Mouse (Mus musculus): Measurements from ENCODE around the gene Atg10.

Atg10 gene

DNA sequence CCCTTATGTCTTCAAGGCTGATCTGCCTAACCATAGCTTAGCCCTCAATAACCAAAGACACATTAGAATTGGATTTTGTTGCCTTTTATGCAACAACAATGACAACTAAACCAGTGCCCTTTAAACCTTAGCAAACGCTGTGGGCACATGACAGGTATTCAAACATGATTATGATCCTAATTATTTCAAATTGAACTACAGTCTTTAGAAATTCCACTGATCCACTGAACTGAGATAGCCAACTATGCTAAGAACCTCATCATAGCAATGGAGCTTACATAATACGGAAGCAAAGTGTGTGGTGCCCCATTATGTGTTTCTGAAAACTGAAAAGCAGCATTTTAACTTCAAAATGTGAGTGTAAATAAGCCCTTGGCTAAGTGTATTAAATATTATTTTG lies 191.9 kb downstream of the Atg10 start:
- ATAC-seq (ENCODE audit: low TSS enrichment) = no peak

DNA sequence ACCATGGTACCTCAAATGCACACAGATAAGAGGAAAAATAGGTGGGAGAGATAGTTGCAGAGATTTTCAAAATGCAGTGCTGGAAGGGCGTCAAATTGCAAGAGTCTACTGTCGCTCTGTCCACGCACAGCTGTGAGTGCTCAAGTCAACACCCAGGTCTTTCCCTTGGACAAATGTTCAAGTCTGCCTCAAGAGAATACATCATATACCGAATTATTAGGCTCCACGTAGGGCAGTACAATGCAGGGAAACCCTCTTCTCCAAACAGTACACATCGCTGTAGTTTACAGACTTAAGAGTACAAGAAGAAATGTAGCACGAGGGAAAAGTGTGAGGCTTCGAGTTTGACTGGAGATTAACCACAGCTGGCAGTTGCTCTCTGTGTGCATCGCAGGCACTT lies 200.3 kb downstream of the Atg10 start:
- ATAC-seq (ENCODE audit: low TSS enrichment) = no peak

DNA sequence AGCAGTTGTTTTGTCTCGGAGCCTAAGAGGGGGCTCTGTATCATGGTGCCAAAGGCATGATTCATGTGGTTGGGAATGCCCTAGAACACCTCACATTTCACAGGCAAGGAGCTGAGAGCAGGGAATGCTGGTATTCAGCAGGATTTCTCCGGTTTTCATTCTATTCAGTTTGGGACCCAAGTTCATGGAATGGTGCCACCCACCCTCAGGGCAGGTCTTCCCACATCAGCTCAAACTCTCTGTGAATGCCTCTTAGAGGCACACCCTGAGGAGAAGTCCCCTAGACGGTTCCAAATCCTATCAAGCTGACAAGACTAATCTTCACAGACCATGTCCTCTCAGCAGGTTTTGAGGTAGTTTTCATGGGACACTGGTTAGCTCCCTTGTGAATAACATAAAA lies 211.9 kb downstream of the Atg10 start:
- no peak for ATAC-seq (ENCODE audit: low TSS enrichment)

DNA sequence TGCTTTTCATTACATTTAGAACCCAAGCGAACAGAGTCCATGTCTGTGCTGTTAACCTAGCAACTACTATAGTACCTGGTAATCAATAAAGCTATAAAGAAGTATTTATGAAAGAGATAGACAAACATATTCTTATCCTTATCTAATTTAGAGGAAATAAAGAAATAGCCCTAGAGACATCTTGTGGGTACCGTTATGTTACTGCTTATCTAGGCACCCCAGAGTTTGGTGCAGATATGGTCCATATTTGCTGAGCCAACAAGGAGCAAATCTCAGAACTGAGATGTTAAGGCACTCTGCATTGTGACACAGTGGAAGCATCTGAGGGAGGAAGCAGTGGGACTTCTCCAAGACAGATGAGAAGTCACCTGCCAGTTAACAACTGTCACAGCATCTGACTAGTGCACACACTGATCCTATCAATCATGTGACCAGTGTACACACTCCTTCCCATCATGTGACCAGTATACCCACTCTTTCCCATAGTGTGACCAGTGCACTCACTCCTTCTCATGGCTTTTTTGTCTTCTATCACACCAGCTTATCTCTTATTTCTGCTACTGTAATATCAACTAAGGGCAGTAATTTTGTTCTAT lies 228.6 kb downstream of the Atg10 start:
- no peak for ATAC-seq (ENCODE audit: low TSS enrichment)

DNA sequence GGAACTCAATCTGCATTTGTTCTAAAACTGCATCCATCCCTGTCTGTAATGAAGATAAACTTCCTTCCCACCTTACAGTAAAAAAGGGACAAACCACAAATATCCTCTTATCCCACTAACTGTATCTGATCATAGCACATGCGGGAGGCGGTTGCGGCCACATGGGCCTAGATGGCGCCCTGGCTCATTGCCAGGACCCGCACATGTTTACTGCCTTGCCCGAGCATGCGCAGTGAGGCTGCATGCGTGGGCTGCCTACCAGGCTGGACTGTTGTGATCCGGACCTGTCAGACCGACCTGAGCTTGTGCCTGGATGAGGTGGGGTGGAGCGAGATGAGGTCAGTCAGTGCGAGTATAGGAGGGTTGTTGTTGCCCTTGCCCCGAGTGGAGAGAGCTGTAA lies 230.2 kb downstream of the Atg10 start:
- ATAC-seq (ENCODE audit: low TSS enrichment) = peak; percentile 64

DNA sequence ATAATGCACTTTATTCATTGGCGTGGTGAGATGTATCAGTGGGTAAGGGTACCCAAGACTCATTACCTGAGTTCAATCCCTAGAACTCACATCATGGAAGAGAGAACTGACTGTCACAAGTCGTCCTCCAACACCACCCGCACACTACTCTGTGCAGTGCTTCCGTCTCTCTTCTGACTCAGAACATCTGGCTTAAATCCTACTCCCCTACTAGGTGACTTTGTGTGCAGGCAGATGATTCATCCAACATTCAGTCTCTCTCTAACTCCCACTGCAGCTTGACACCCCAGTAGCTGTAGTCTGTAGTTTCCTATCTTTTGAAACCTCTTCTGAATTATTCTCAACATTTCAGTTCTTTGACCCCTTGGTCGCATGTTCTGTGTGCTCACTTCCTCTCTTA lies 230.8 kb downstream of the Atg10 start:
- ATAC-seq (ENCODE audit: low TSS enrichment) = peak; percentile 99

DNA sequence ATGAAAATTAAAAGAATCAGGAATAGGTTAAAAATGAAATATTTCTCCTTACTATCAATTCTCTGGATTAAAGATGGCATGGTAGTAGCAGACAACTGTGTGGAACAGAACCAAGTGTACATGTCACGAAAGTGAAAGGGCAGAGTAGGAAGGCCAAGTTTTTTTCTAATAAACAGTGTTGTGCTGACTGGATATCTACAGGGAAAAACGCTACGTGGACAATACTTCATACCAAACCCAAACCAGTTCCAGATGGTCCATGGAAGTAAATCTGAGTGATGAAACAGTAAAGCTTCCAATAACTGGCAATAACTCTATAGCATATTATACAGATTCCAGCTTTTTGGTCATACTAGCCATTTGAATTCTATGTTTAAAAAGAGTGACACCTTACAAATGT lies 235.5 kb downstream of the Atg10 start:
- ATAC-seq (ENCODE audit: low TSS enrichment) = no peak

DNA sequence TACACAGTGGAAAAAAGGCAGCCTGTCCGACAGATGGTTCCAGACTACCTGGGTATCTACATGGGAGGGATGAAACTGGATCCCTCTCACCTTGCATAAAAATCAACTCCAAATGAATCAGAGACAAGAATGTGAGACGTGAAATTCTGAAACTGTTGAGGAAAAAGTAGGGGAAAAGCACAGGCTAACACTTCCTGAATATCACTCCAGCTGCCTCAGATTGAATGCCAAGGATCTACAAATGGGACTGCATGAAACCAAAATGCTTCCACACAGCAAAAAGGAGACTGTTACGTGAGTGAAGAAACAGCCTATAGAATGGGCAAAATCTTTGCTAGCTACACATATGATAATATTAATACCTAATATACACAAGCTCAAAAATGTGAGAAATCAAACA lies 238.4 kb downstream of the Atg10 start:
- peak; percentile 80 for ATAC-seq (ENCODE audit: low TSS enrichment)

DNA sequence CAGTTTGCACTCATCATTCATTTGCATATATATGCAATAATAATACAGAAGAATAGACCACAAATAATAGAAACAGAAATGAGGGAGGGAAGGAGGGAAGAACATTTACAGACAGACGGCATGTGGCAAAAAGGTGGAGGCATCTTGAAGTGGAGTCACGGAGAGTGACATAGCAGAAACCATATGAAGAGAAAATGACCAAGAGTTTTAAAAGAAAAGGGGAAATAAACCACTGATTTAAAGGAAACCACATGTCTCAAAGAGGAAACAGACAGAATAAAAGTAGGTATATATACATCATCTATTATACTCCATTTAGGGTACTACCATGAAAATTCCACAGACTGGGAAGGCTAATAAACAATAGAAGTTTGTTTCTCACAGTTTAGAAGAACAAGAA lies 239.7 kb downstream of the Atg10 start:
- ATAC-seq (ENCODE audit: low TSS enrichment) = no peak

DNA sequence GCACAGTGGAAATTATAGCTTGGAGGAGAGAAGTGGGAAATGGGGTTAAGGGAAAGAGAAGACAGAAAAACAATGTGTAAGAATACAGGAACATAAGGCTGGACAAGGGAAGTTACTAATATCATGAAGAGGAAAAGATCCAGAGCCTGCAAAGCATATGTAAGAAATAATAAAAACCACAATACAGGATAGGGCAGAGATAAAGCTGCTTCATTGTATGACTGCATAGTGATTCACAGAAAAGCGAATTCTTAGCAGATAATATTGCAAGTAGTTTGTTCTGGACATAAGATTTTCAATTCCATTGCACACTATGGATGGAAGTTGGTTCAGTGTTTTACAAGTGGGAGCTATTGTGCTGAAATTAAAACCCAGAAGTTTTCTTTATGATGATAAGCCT lies 242.0 kb downstream of the Atg10 start:
- ATAC-seq (ENCODE audit: low TSS enrichment) = no peak

DNA sequence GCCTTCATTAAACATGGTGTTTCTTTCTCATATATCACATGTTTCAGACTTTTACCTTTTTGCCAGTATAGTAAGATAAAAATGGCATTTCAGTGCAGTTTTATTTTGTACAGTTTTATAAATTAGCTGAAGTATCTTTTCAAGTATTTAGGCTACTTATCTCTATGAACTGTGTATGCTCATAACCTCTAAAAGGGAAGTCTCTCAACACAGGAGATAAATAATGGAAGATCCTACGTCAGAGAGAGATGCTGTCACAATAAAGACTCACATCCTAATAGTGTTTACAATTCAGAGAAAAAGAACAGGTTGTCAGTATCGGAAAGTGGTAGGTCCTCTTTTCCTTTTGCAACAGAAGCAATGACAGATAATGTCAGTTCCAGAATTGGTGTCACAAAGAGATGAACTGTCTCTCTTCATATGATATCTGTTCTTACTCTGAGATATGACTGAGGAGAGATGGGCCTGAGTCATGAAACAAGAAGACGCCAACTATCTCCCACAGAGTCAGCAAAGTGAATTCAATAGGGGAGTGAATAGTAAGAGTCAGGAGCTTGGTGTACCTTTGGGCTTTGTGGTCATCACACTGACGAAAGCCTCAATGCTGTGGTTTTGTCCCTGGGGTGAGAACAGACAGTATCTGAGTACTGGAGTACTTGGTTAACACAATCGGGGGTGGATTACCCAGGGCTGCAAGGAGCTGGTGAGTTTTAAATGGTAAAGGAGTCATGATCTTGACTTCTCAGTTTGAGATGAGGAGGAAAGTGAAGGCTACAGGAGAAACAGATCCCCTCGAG lies 242.7 kb downstream of the Atg10 start:
- ATAC-seq (ENCODE audit: low TSS enrichment) = no peak

DNA sequence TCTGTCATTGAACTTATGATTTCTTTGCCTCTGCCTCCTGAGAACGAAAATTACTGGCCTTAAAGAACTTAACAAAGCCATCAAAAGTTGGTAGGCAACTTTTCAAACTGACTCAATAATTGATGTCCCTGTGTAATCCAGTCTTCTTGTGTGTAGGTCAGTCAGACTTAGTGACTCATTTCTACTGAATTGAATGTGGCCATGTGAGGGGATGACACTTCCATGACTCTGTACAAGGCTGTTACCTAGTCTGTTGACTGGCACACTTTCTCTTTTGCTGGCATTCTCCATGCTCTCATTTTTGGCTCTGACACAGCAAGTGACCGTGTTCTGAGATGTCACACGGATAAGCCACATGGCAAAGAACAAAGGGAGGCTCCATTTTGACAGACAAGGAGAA lies 246.7 kb downstream of the Atg10 start:
- ATAC-seq (ENCODE audit: low TSS enrichment) = no peak

DNA sequence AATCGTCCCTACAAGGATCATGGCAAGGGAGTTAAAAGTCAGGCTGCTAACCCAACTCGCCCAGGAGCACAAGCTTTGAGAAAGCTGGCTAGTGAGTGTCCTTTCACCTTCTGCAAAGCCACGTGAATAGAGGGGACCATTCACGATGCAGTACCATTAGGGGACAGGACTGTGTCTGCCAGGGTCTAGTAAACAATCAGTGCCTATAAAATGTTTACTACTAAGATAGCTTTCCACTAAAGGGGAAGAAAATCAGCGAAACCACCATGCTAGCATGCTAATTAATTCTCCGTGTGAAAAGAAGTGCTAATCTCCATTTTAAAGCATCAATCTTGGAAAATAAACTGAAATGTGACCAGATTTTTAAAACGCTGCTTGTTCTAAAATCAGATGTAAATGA lies 250.4 kb downstream of the Atg10 start:
- no peak for ATAC-seq (ENCODE audit: low TSS enrichment)

DNA sequence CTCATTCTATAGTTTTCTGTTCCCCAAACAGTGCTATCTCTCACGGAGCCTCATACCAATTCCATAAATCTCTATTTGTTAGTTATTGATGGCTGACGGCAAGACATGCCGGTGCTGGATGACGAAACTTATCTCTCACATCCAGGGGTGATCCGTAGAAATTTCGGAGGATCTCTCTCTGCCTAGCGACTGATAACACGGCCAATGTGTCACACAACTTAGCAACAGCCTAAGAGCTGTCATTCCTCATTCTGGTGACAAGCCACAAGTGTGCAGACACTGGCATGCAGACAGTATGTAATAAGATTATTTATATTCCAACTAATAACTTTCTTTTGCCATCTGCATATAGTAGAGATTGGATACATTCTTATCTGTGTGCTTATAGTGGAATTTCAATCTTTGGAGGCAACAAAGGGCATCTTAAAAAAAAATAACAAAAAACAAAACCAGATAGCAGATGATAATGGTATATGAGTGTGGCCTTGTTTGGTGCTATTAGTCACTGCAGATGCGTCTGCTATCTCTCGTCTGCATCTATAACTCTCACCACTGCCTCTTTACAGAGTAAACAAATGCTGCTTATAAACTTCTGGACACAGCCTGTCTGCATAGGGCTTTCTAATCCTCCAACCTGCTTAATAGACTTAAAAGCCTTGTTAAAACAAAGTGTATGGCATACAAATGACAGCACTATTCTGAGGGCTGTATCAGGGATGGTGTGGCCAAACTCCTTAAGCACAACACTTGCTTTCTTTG lies 253.3 kb downstream of the Atg10 start:
- no peak for ATAC-seq (ENCODE audit: low TSS enrichment)

DNA sequence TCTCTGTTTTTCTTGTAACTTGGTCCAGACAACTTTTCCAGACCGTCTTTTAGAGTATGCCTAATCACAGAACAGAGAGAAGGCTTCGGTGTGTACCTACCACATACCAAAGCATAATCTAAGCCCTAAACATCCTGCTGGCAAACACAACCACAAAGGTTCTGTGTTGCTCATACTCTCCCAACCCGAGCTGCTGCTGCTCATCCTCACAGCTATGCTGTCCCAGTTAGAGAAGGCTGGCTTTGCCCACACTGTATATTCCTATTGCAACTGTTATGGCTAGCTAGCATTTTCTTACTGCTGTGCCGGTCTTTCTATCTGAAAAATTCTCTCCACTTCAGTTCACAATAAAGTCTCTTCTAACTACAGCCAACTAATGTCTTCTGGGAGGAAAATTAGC lies 254.8 kb downstream of the Atg10 start:
- ATAC-seq (ENCODE audit: low TSS enrichment) = peak; percentile 65; the same call in 1 of the 2 replicates

DNA sequence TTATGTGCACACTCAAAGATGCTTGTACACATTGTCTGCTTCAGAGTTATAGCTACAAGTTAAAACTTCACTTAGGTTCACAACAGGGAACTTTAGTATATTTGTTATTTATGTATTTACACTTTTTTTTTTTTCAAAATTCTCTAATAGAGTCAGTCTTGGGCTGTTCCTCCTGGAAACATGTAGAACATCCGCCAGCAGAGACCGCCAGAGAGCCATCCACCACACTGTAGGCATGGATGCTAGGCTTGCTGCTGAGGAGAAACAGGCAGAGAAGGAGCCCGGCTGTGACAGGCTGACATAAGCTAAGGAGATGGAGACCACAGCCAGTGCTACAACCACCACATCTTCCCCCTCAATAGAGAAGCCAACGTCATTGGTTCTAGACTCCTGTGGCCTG lies 256.3 kb downstream of the Atg10 start:
- ATAC-seq (ENCODE audit: low TSS enrichment) = peak; percentile 98

DNA sequence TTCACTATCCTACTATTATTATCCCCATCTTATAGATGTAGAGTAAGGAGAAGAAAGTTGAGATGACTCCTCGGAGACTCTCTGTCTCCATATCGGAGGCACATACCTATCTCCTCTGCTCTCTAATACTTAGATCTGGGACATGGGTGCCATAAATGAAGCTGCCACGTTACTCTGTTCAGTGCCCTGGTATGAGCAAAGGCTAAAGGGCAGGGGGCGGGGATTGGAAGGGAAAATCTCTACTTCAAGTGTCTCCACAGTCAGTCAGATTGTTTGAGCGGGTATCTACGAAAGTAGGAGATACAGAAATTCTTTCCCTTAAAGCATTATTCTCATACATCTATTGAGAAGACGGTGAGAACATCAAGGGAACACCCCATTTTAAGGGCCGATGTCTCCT lies 257.8 kb downstream of the Atg10 start:
- no peak for ATAC-seq (ENCODE audit: low TSS enrichment)

DNA sequence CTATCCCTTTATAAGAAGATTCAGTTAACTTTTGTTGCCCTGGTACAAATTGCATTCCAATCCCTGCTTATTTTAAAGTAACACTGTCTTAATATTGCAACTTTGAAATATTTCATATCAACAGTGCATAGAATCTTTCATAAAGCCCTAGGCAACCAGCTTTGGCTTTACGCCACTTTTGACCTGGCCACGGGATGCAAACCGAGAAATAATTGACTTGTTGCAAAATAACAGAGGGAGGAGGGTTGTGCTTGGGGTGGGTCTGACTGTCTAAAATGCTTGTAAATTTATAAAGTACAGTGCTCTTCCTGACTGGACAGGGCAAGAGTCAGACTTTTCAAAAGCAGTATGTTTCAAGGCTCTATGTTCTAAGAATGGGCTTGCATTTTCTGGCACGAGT lies 259.3 kb downstream of the Atg10 start:
- ATAC-seq (ENCODE audit: low TSS enrichment) = no peak

DNA sequence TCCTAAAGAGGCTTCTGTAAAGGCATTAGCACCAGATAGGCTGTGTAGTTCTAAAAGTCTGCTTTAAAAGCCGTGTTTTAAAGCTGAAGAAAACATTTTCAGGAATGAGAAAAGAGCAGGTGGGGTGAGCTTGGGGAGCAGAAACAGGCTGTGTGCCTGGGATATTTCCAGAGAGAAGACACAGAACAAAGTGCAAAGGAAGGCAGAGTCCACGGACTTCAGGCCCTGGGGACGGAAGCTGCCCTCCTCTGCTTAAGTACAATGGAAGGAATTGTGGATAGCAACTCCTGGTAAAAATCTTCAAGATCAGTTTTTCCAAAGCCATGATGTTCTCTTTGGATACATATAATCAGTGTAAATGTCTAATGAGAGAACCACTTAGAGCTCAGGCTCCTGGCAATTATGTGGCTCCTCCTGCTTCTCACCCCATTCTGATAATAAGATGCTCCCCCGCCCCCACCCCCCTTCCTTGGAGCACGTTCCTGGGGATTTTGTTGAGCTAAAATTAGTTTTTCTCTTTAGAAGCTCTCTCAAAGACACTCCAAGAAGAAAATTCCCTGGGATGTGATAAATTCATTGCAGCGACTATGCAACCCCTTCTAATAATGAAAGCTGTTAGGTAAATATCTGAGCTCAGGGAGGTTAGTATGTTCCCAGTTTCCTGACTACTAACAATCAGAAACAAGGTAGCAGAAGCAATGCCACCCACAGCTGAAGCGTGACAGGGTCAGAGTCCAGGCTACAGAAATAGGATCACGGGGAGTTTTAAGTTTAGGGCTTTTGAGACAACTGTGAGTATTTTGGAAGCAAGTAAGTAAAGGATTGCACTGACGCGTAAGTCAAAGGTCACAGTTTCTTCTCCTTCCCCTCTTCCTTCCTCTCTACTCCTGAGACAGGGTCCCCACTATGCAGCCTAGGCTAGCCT lies 260.7 kb downstream of the Atg10 start:
- ATAC-seq (ENCODE audit: low TSS enrichment) = peak; percentile 17; the same call in 1 of the 2 replicates

DNA sequence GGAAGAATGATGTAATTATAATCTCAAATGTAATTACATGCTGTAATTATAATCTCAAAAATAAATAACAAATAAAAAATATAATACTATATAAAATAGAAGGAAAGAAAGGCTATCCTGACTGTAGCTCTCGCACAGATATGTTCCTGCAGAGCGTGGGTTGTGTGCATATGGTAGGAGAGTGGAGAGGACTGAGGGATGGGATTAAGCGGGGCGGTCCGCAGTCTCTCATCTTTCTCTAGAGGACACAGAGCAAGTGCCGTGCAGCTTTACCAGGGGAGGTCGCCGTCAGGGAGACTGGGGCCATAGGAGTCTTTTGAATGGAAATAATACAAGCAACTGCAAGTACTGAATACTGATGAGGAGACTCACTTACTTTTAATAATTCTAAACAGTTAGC lies 263.2 kb downstream of the Atg10 start:
- no peak for ATAC-seq (ENCODE audit: low TSS enrichment)

DNA sequence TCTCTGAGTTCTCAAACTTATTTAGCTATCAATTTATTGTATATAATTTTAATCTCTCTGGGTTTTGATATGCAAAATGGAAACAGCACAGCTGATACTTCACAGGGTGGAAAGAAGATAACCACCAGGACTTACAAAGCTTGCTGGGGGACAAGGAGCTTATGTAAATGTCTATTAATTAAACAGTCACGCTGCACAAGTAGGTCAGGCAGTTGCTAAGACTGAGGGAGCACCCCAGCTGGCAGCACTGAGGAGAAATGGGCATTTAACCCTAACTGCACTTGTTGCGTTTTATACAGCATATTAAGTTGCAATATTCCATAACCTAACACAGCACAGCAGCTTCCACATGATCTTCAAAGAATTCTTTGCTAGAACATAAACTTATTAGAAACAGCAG lies 264.9 kb downstream of the Atg10 start:
- ATAC-seq (ENCODE audit: low TSS enrichment) = peak; percentile 41; the same call in 1 of the 2 replicates

DNA sequence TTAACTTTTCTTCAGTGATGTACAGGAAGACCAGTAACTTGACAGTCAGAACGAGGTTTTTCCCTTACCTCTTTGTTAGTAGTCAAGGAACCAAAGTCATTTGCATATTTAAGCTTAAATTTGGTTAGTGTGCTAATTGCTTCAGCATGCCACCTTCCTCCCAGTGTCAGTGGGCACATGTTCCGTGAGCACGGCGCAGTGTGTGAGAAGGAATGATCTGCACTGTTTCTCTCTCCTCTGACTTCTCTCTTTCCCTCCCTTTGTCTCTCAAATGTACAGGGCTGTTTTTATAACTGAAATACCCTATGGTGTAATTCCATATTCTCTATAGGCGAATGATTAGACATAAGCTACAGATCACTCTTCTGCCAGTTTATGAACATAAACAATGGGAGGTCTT lies 284.2 kb downstream of the Atg10 start:
- ATAC-seq (ENCODE audit: low TSS enrichment) = no peak
